Mouse (Mus musculus) spleen, adult 2 months (tissue): ENCODE results near the gene Stac2.

Experiments
- CTCF ChIP-seq: fragments of 200-500 bp; IDR thresholded peaks from 2 replicates; pipeline ENCODE4 v1.5.1; 2011; ENCODE audit warnings: mild to moderate bottlenecking, inconsistent platforms; ENCODE audit not compliant: insufficient read depth, insufficient read length, insufficient replicate concordance; ENCODE audit errors: extremely low read depth
- POLR2A ChIP-seq: fragments of 200-500 bp; IDR thresholded peaks from 2 replicates; pipeline ENCODE4 v1.6.1; 2011; ENCODE audit warnings: low read depth, low read length, inconsistent platforms

GRCm38 (mm10) chr11:98005076-98005475 is 48.2 kb downstream of the Stac2 start:
- TF ChIP-seq CTCF, result no peak
- no peak for TF ChIP-seq POLR2A
